Mouse (Mus musculus): Measurements from ENCODE around the gene Gm21985.
A peak's percentile ranks its signal among the peaks of the same experiment; 100 is the strongest.

Gm21985 gene

GRCm38 (mm10) chr2:112266242-112266592 is at the start of gene Gm21985:
TSS of gene Gm21985 (plus strand) at chr2:112266314.
- peak; percentile 48 for DNase-seq (ENCODE audit: low read depth, low spot score)

GRCm38 (mm10) chr2:112217614-112218013 is 48.5 kb upstream of the Gm21985 start:
- no peak for DNase-seq (ENCODE audit: low read depth, low spot score)

DNA sequence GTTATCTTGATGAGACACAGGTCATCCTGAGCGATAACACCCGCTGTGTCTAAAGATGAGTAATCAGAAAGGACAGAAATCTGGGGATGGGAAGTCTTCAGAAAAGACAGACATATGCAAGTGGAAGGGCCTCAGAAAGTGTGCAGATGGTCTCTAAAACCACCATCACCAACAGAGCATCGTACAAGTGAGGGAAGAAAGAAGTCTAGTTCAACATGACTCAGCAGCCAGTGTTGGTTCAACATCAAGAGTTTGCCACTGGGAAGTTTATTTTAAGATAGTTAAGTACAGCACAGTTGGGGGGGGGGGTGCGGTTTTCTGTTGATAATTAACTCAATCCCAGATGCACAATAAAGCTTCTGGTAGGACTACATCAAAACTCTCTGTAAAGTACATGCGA is 45.2 kb upstream of the Gm21985 start:
- no peak for DNase-seq (ENCODE audit: low read depth, low spot score)

DNA sequence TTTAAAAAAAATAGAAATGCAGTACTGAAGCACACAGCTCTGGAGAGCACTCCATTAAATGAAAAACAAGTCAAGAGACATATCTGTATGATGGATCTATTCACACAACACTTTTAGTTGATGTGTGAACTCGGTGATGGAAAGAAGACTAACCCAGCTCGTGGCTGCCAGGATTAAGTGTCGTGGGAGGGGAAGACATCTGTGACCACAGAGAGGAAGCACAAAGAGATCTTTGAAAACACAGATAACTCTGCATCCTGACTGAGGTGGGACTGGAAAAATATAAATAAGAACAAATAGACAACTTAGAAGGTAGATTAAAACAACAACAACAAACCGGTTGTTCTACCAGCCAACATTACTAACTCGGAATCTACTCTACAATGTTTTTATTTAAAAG is 43.5 kb upstream of the Gm21985 start:
- DNase-seq (ENCODE audit: low read depth, low spot score) = no peak

DNA sequence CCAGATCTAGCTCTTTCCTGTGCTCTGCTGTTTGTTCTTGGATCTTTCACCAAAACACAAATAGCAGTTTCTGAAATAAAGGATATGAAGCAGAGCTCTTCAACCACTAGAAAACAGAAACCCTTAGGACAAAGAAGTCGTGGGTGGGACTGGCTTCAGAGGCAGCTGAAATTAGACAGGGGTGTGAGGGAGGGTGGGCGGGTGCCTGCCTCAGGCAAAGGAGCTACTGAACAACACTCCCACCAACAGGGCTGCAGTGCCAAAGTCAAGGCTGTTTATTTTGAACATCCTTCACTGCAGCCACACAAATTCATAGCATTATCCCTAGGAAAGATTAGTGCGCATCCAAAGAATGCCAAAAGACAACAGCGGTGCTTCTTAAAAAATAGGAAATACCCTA is 41.8 kb upstream of the Gm21985 start:
- no peak for DNase-seq (ENCODE audit: low read depth, low spot score)

DNA sequence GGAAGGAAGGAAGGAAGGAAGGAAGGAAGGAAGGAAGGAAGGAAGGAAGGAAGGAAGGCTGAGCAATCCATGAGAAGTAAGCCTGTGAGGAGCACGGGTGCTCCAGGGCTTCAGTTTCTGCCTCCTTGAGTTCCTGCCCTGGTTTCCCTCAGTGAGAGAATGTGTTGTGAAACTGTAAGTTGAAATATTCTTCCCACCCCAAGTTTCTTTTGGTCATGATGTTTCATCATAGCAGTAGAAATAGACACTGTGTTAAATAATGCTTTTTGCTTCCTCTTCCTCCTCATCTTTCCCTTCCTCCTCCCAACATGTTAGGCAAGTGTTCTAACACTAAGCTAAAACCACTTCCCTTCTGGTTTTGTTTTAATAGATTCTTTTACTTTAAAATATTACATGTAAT is 33.5 kb upstream of the Gm21985 start:
- no peak for DNase-seq (ENCODE audit: low read depth, low spot score)

- DNase-seq (ENCODE audit: low read depth, low spot score) = no peak
These were observed 29.5 kb upstream of the Gm21985 start for GRCm38 (mm10) chr2:112236620-112237019.

GRCm38 (mm10) chr2:112238006-112238405 is 28.1 kb upstream of the Gm21985 start:
- no peak for DNase-seq (ENCODE audit: low read depth, low spot score)

GRCm38 (mm10) chr2:112239212-112239934 is 26.7 kb upstream of the Gm21985 start, which contains the start of gene Lpcat4:
TSS of gene Lpcat4 (plus strand) at chr2:112239468.
- DNase-seq (ENCODE audit: low read depth, low spot score) = peak; percentile 80

GRCm38 (mm10) chr2:112239935-112240721 is 26.0 kb upstream of the Gm21985 start:
- DNase-seq (ENCODE audit: low read depth, low spot score) = peak; percentile 38

DNA sequence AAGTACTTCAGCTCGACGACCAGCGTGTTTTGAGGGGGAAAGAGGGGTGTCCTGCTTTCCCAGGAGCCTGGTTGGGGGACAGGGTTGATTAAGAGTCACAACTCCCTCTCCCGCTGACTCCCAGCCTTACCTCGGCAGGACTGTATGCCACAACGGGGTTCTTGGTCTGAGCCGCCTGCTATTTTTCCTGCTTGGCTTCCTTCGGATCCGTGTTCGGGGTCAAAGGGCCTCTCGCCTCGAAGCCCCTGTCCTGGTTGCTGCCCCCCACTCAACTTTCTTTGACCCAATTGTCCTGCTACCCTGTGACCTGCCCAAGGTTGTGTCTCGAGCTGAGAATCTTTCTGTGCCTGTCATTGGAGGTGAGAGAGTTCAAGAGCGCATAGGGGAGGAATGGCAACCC is 24.3 kb upstream of the Gm21985 start:
- DNase-seq (ENCODE audit: low read depth, low spot score) = no peak

GRCm38 (mm10) chr2:112245307-112245706 is 20.8 kb upstream of the Gm21985 start:
- no peak for DNase-seq (ENCODE audit: low read depth, low spot score)

DNA sequence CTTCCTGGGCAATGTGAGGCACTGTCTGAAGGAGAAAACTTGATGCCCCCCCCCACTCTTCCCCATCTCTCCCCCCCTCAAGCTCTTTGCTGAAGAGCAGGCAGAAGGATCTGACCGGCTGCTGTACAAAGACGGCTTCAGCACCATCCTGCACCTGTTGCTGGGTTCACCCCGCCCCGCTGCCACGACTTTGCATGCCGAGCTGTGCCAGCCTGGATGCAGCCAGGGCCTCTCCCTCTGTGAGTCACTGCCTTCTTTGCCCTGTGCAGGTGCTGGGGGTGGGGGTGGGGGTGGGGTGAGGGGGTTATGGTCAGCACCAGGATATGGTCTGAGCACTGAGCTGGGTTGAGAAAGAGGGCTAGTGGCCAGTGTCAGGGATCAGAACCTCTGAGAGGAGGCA is 19.9 kb upstream of the Gm21985 start:
- DNase-seq (ENCODE audit: low read depth, low spot score) = no peak

GRCm38 (mm10) chr2:112247323-112247722 is 18.8 kb upstream of the Gm21985 start:
- no peak for DNase-seq (ENCODE audit: low read depth, low spot score)

- no peak for DNase-seq (ENCODE audit: low read depth, low spot score)
These were observed 16.2 kb upstream of the Gm21985 start for GRCm38 (mm10) chr2:112249780-112250453.

DNA sequence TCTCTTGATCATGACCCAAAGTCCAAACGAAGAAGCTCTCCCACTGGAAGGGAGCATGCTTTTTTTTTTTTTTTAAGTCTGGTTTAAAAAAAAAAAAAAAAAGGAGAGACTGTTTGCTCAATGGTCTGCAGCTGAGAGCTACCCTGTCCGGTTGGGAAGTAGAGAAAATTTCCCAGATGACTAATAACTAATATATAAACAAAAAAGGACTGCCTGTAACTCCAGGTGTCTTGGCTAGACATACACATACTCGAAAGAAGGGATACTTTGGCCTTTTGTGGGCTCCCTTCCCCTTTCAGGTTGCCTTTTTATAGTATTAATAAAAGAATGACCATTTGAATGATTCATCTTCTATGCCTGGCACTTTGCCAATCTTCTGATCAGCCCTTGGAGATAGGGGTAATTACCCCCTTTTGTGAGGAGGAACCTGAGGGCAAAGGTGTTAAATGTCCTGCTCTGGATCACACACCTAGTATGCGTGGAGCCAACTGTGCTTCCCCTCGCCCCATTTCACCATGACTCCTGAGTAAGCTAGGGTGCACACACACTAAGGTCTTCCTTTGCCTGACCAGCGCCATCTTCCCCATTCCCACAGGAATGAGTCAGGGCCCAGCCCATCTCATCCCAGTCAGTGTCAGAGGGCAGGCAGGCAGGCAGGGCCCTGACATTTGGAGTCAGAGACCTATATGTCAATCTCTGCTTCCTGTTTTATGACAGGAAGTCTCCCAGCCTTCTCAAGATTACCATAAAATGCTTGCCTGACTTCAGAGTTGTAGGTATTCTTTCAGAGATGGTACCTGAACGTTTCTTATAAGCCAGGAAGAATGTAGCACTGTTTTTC is 11.2 kb upstream of the Gm21985 start:
- DNase-seq (ENCODE audit: low read depth, low spot score) = no peak

- no peak for DNase-seq (ENCODE audit: low read depth, low spot score)
These were observed 6.7 kb upstream of the Gm21985 start, which contains the start of gene Nutm1 for GRCm38 (mm10) chr2:112259241-112259962. TSS of gene Nutm1 (minus strand) at chr2:112259291.

DNA sequence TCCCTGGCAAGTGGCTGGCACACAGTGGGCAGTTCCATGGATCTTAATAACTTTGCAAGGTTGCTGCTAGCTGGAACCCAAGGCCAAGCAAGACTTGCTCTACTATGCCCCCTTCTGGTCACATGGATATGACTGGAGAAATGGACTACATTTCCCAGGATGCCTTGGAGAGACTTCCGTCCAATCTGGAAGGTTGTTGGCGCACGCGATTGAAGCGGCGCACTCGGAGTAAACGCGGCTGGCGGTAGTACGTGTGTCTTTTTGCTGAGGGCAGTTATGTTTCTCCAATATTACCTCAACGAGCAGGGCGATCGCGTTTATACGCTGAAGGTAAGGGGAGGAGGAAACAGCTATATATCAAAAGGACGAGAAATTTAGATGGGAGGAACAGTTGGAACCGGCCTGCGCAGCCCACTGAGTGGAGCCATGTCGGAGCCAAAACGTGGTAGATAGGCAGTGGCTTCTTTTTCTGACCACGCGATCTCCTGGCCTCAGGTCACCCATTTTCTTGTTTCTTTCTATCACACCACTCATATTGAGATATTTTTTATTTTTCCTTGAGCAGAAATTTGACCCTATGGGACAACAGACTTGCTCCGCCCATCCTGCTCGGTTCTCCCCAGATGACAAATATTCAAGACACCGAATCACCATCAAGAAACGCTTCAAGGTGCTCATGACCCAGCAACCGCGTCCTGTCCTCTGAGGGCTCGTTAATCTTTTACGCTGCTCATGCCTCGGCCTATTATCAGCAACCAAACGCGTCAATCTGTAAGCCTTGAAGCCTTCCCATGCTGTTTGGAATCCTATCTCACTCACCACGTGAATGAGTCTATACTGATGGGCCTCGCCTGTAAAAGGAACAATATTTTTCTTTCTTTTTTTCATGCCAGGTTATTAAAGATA is 4.1 kb upstream of the Gm21985 start, which contains the start of gene Nop10:
TSS of gene Nop10 (plus strand) at position 179 of the 906 bp plus-strand sequence.
- DNase-seq (ENCODE audit: low read depth, low spot score) = peak; percentile 96

- DNase-seq (ENCODE audit: low read depth, low spot score) = peak; percentile 69
These were observed 3.3 kb upstream of the Gm21985 start for GRCm38 (mm10) chr2:112262779-112263295.

Data from ES-CJ7 (cell line).